Mouse (Mus musculus) MEL (cell line): ENCODE measurements around the gene Shisa8. TPM values are rescaled to one million over a fixed set of nuclear protein-coding genes. Genes with fewer than 3 reads are reported as not detected.

Experiments used
- DNase-seq: peaks from one replicate; pipeline ENCODE4 v3.0.0; 2011; ENCODE audit warnings: low read depth, low spot score
- H3K27ac ChIP-seq: 2 replicates; pipeline ENCODE4 v1.5.1; 2012; ENCODE audit warnings: low read depth, mild to moderate bottlenecking, control low read depth, low read length, moderate library complexity; ENCODE audit not compliant: control insufficient read depth
- H3K27me3 ChIP-seq, 2 experiments: fragments of 150-350 bp in 1 of 2; sonication (generic) in 1 of 2; 2 replicates each; pipeline ENCODE4 v1.6.1; 2012; ENCODE audit warnings: low read length in 2 of 2, mild to moderate bottlenecking in 2 of 2, improper control_type of control experiment in 1 of 2, moderate library complexity in 1 of 2; ENCODE audit not compliant: insufficient read depth in 2 of 2, control insufficient read depth in 1 of 2
- H3K36me3 ChIP-seq, 2 experiments: 2 replicates each; pipeline ENCODE4 v1.6.1; 2012 to 2014; ENCODE audit warnings: low read length in 2 of 2, improper control_type of control experiment in 1 of 2, inconsistent platforms in 1 of 2, mild to moderate bottlenecking in 1 of 2; ENCODE audit not compliant: insufficient read depth in 2 of 2, control insufficient read depth in 1 of 2
- H3K4me1 ChIP-seq, 2 experiments: fragments of 150-350 bp in 1 of 2; sonication (generic) in 1 of 2; 2 replicates each; pipeline ENCODE4 v1.6.1; 2012; ENCODE audit warnings: low read length in 2 of 2, improper control_type of control experiment in 1 of 2, mild to moderate bottlenecking in 1 of 2; ENCODE audit not compliant: insufficient read depth in 2 of 2, control insufficient read depth in 1 of 2
- H3K4me3 ChIP-seq, 2 experiments: fragments of 150-350 bp in 1 of 2; sonication (generic) in 1 of 2; 2 replicates each; pipeline ENCODE4 v1.5.1; 2012; ENCODE audit warnings: low read depth in 2 of 2, low read length in 2 of 2, mild to moderate bottlenecking in 2 of 2, moderate library complexity in 2 of 2, control low read depth in 1 of 2, improper control_type of control experiment in 1 of 2; ENCODE audit not compliant: control insufficient read depth in 1 of 2, insufficient read depth in 1 of 2
- H3K79me2 ChIP-seq: 2 replicates; pipeline ENCODE4 v1.6.1; 2012; ENCODE audit warnings: mild to moderate bottlenecking, low read length, moderate library complexity; ENCODE audit not compliant: control insufficient read depth, poor library complexity, insufficient read depth
- H3K9ac ChIP-seq: 2 replicates; pipeline ENCODE4 v1.6.1; 2012; ENCODE audit warnings: low read depth, mild to moderate bottlenecking, control low read depth, low read length, moderate library complexity; ENCODE audit not compliant: control insufficient read depth, poor library complexity, severe bottlenecking
- H3K9me3 ChIP-seq: fragments of 150-350 bp; sonication (generic); replicated peaks from 2 replicates; pipeline ENCODE4 v1.6.1; 2012; ENCODE audit warnings: mild to moderate bottlenecking, low read length, improper control_type of control experiment, moderate library complexity; ENCODE audit not compliant: insufficient read depth
- BHLHE40 ChIP-seq: IDR thresholded peaks from 2 replicates; pipeline ENCODE4 v1.6.1; 2012; ENCODE audit warnings: low read depth, mild to moderate bottlenecking, inconsistent platforms, low read length, improper control_type of control experiment, borderline replicate concordance
- CHD1 ChIP-seq: IDR thresholded peaks from 2 replicates; pipeline ENCODE4 v1.6.1; 2012; ENCODE audit warnings: low read depth, mild to moderate bottlenecking, inconsistent platforms, low read length, improper control_type of control experiment
- CHD2 ChIP-seq: IDR thresholded peaks from 2 replicates; pipeline ENCODE4 v1.6.1; 2011; ENCODE audit warnings: low read length, improper control_type of control experiment
- EP300 ChIP-seq, 2 experiments: IDR thresholded peaks; 2 replicates each; pipeline ENCODE4 v1.6.1; 2011; ENCODE audit warnings: improper control_type of control experiment in 2 of 2, low read length in 2 of 2, low read depth in 1 of 2, mild to moderate bottlenecking in 1 of 2
- GATA1 ChIP-seq: IDR thresholded peaks from 2 replicates; pipeline ENCODE4 v1.6.1; 2011; ENCODE audit warnings: low read depth, low read length, improper control_type of control experiment
- KAT2A ChIP-seq: conservative IDR thresholded peaks from 2 replicates; pipeline ENCODE4 v1.6.1; 2012; ENCODE audit warnings: low read depth, low read length, improper control_type of control experiment, inconsistent platforms
- MAFK ChIP-seq: IDR thresholded peaks from 2 replicates; pipeline ENCODE4 v1.6.1; 2011; ENCODE audit warnings: low read depth, mild to moderate bottlenecking, low read length, improper control_type of control experiment, borderline replicate concordance
- MAZ ChIP-seq: IDR thresholded peaks from 2 replicates; pipeline ENCODE4 v1.6.1; 2012; ENCODE audit warnings: low read depth, mild to moderate bottlenecking, inconsistent platforms, low read length, improper control_type of control experiment
- MEF2A ChIP-seq: IDR thresholded peaks from 2 replicates; pipeline ENCODE4 v1.6.1; 2014; ENCODE audit warnings: low read depth, mild to moderate bottlenecking, inconsistent platforms, low read length, improper control_type of control experiment; ENCODE audit not compliant: poor library complexity, insufficient replicate concordance, severe bottlenecking; ENCODE audit errors: extremely low read depth
- MYC ChIP-seq: IDR thresholded peaks from 2 replicates; pipeline ENCODE4 v1.6.1; 2011; ENCODE audit warnings: low read depth, mild to moderate bottlenecking, low read length, improper control_type of control experiment, moderate library complexity
- NELFE ChIP-seq: IDR thresholded peaks from 2 replicates; pipeline ENCODE4 v1.6.1; 2011; ENCODE audit warnings: low read depth, low read length, improper control_type of control experiment
- POLR2A ChIP-seq, 2 experiments: IDR thresholded peaks; 2 replicates each; pipeline ENCODE4 v1.6.1; 2011 to 2012; ENCODE audit warnings: low read length in 2 of 2, mild to moderate bottlenecking in 2 of 2, control low read depth in 1 of 2, improper control_type of control experiment in 1 of 2, low read depth in 1 of 2, moderate library complexity in 1 of 2; ENCODE audit not compliant: control insufficient read depth in 1 of 2, insufficient read depth in 1 of 2, poor library complexity in 1 of 2
- POLR2AphosphoS5 ChIP-seq: IDR thresholded peaks from 2 replicates; pipeline ENCODE4 v1.6.1; 2012; ENCODE audit warnings: low read depth, borderline replicate concordance, mild to moderate bottlenecking, inconsistent platforms, low read length, moderate library complexity, mixed read lengths
- RAD21 ChIP-seq: IDR thresholded peaks from 2 replicates; pipeline ENCODE4 v1.6.1; 2011; ENCODE audit warnings: mild to moderate bottlenecking, low read depth, low read length, improper control_type of control experiment
- RCOR1 ChIP-seq: IDR thresholded peaks from 2 replicates; pipeline ENCODE4 v1.6.1; 2012; ENCODE audit warnings: low read depth, mild to moderate bottlenecking, inconsistent platforms, low read length, improper control_type of control experiment
- SMC3 ChIP-seq: IDR thresholded peaks from 2 replicates; pipeline ENCODE4 v1.6.1; 2011; ENCODE audit warnings: low read depth, low read length, improper control_type of control experiment
- TAL1 ChIP-seq: IDR thresholded peaks from 2 replicates; pipeline ENCODE4 v1.6.1; 2012; ENCODE audit warnings: mild to moderate bottlenecking, inconsistent platforms, low read length, moderate library complexity, mixed read lengths
- UBTF ChIP-seq: IDR thresholded peaks from 2 replicates; pipeline ENCODE4 v1.6.1; 2012; ENCODE audit warnings: low read depth, mild to moderate bottlenecking, inconsistent platforms, low read length, improper control_type of control experiment, moderate library complexity, borderline replicate concordance; ENCODE audit not compliant: insufficient read depth
- USF2 ChIP-seq, 2 experiments: IDR thresholded peaks; 2 replicates each; pipeline ENCODE4 v1.6.1; 2011 to 2012; ENCODE audit warnings: improper control_type of control experiment in 2 of 2, low read length in 2 of 2, borderline replicate concordance in 1 of 2, inconsistent platforms in 1 of 2, low read depth in 1 of 2, mild to moderate bottlenecking in 1 of 2; ENCODE audit not compliant: insufficient read depth in 1 of 2
- ZKSCAN1 ChIP-seq: IDR thresholded peaks from 2 replicates; pipeline ENCODE4 v1.6.1; 2012; ENCODE audit warnings: low read depth, mild to moderate bottlenecking, inconsistent platforms, low read length, improper control_type of control experiment, moderate library complexity
- ZNF384 ChIP-seq: IDR thresholded peaks from 2 replicates; pipeline ENCODE4 v1.6.1; 2012; ENCODE audit warnings: low read depth, mild to moderate bottlenecking, inconsistent platforms, low read length, improper control_type of control experiment
- polyA plus RNA-seq, 2 experiments: library from polyadenylated mRNA; stranded (reverse) in 1 of 2; unstranded in 1 of 2; fragments of >175 nt in 1 of 2; fragments of >200 nt in 1 of 2; gene quantifications; 2 replicates each; pipeline versions ENCODE4 v1.2.1 to v1.2.4; 2012; ENCODE audit warnings: low replicate concordance in 2 of 2, low read depth in 1 of 2; ENCODE audit not compliant: insufficient read length in 2 of 2, insufficient read depth in 1 of 2, missing spikeins in 1 of 2
- total RNA-seq: library from RNA; depleted of rRNA; stranded (reverse); fragments of 300-350 nt; gene quantifications from 2 replicates; pipeline ENCODE4 v1.2.3, GENCODE M21; 2012

Gene Shisa8
- total and polyA plus RNA-seq, 3 experiments = 0.10 TPM; not detected in 2

DNA sequence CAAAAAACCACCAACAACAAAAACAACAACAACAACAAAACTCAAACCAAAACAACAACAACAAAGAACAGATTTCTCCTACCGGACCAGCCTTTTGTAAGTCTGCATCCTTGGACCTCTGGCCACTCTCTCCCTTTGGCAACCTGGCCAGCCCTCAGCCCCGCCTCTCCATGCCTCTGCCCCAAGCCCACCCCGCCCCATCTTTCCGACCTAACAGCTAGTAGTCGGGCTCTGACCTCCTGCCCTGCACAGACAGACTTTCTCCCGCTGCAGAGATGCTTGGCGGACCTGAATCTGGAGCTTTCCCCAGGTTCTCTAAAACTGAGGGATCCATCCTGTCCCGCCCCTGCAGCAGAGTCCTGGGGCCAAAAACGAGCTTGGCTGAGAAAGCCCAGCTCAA, 5.4 kb upstream of the Shisa8 start:
- Histone ChIP-seq H3K4me3 (no peak overlapping the region), H3K27me3 (no peaks in the 10 kb centered on the region), H3K79me2 (no peaks in the 10 kb centered on the region), H3K9ac (no peak overlapping the region), H3K4me1 (no peaks in the 10 kb centered on the region; a peak in 1 of 4 replicates), H3K9me3 (no peaks in the 10 kb centered on the region), H3K36me3 (0 out of 4 replicates have a peak, but pooled peaks cover 0 to 2% of the 10 kb centered on the region in 2 experiments), H3K27ac (no peak overlapping the region)
- no peak for TF ChIP-seq ZKSCAN1
- TF ChIP-seq ZNF384 = no peak
- no peak for DNase-seq

- no peak for TF ChIP-seq SMC3
- TF ChIP-seq GATA1 = no peak
- TF ChIP-seq UBTF = no peak
- TF ChIP-seq MEF2A = no peak
- TF ChIP-seq EP300 (IDR thresholded peaks at IDR 0.05; ENCODE audit: low read depth in 1 of 2, low read length in 2 of 2) = no peak
- no peak for TF ChIP-seq POLR2AphosphoS5
- no peak for TF ChIP-seq ZNF384
- TF ChIP-seq MAZ = no peak
- TF ChIP-seq RAD21 = no peak
- no peak for TF ChIP-seq RCOR1
- TF ChIP-seq NELFE = no peak
- TF ChIP-seq KAT2A = no peak
- TF ChIP-seq CHD2 = no peak
- no peak for TF ChIP-seq BHLHE40
- no peak for TF ChIP-seq MAFK
- TF ChIP-seq TAL1 = no peak
- no peak for TF ChIP-seq CHD1
- no peak for TF ChIP-seq USF2 (IDR thresholded peaks at IDR 0.05; ENCODE audit: borderline replicate concordance in 1 of 2, insufficient read depth in 1 of 2, low read depth in 1 of 2, low read length in 2 of 2)
- no peak for TF ChIP-seq POLR2A (IDR thresholded peaks at IDR 0.05; ENCODE audit: control insufficient read depth in 1 of 2, insufficient read depth in 1 of 2, low read depth in 1 of 2, low read length in 2 of 2, poor library complexity in 1 of 2)
- TF ChIP-seq MYC = no peak
- TF ChIP-seq, all 39 proteins: peak for 0
- H3K9me3 ChIP-seq = no peaks in the 10 kb centered on the region
- H3K9ac ChIP-seq = no peak overlapping the region
- H3K4me3 ChIP-seq = no peak overlapping the region
- DNase-seq = peak; percentile 23
- no peak overlapping the region for H3K27ac ChIP-seq
- H3K4me1 ChIP-seq = no peaks in the 10 kb centered on the region; a peak in 1 of 4 replicates
- H3K79me2 ChIP-seq = no peaks in the 10 kb centered on the region
- no peaks in the 10 kb centered on the region for H3K27me3 ChIP-seq
- H3K36me3 ChIP-seq = 0 out of 4 replicates have a peak, but pooled peaks cover 0 to 2% of the 10 kb centered on the region in 2 experiments
Measured at GRCm38 (mm10) chr15:82217039-82217438, 4.4 kb upstream of the Shisa8 start.
